Mouse (Mus musculus) embryonic fibroblast, embryonic 13.5 days (primary cell): ENCODE data around the gene Sebox.

Experiments
- CTCF ChIP-seq: IDR thresholded peaks from 2 replicates; pipeline ENCODE4 v1.5.1; 2011; ENCODE audit warnings: mild to moderate bottlenecking, control low read depth, low read length, moderate library complexity, borderline replicate concordance; ENCODE audit not compliant: insufficient read depth
- POLR2A ChIP-seq: IDR thresholded peaks from 2 replicates; pipeline ENCODE4 v1.6.1; 2011; ENCODE audit warnings: low read depth, mild to moderate bottlenecking, control low read depth, low read length, moderate library complexity

- no peak for TF ChIP-seq POLR2A
- no peak for TF ChIP-seq CTCF
Measured at GRCm38 (mm10) chr11:78499004-78499403, 4.2 kb upstream of the Sebox start, which contains the start of gene Vtn.
